Mouse (Mus musculus) kidney, postnatal 0 days (tissue): Measurements from ENCODE around the gene Dnal4. TPM values are rescaled to one million over a fixed set of nuclear protein-coding genes. Genes with fewer than 3 reads are reported as not detected.

Experiments
- ATAC-seq: fragments of 200-750 bp; cut with Nextera tagmentation; replicated peaks from 2 replicates; pipeline ENCODE4 v1.8.0; 2017; ENCODE audit warnings: low read depth, moderate number of reproducible peaks, moderate TSS enrichment, moderate library complexity; ENCODE audit not compliant: low FRiP score
- DNase-seq: peaks from one replicate; pipeline ENCODE4 v3.0.0-alpha.2; 2016; ENCODE audit warnings: low spot score
- H3K27ac ChIP-seq: fragments of 300-500 bp; sonication (generic); 2 replicates; pipeline ENCODE4 v1.5.1; 2014; ENCODE audit warnings: mild to moderate bottlenecking
- H3K27me3 ChIP-seq: fragments of 300-500 bp; sonication (generic); 2 replicates; pipeline ENCODE4 v1.6.1; 2014; ENCODE audit warnings: low read length, mixed read lengths; ENCODE audit not compliant: insufficient read depth
- H3K36me3 ChIP-seq: fragments of 300-500 bp; sonication (generic); 2 replicates; pipeline ENCODE4 v1.6.1; 2014; ENCODE audit warnings: low read length, mixed read lengths; ENCODE audit not compliant: insufficient read depth
- H3K4me1 ChIP-seq: fragments of 300-500 bp; sonication (generic); replicated peaks from 2 replicates; pipeline ENCODE4 v1.6.1; 2014; ENCODE audit warnings: antibody characterized with exemption, low read length, mixed read lengths; ENCODE audit not compliant: insufficient read depth
- H3K4me2 ChIP-seq: fragments of 300-500 bp; sonication (generic); 2 replicates; pipeline ENCODE4 v1.6.1; 2014; ENCODE audit warnings: mild to moderate bottlenecking, low read length, moderate library complexity, mixed read lengths
- H3K4me3 ChIP-seq: fragments of 300-500 bp; sonication (generic); replicated peaks from 2 replicates; pipeline ENCODE4 v1.5.1; 2014; ENCODE audit warnings: low read depth, low read length
- H3K9ac ChIP-seq: fragments of 300-500 bp; sonication (generic); 2 replicates; pipeline ENCODE4 v1.6.1; 2014; ENCODE audit warnings: low read depth, low read length
- H3K9me3 ChIP-seq: fragments of 300-500 bp; sonication (generic); replicated peaks from 2 replicates; pipeline ENCODE4 v1.6.1; 2016; ENCODE audit warnings: low read length, inconsistent platforms, mixed read lengths
- CTCF ChIP-seq: IDR thresholded peaks from 2 replicates; pipeline ENCODE4 v1.5.1; 2016; ENCODE audit warnings: antibody characterized with exemption, low read depth, mild to moderate bottlenecking, moderate library complexity
- WGBS: fragments of 180-500 bp; shearing (Covaris S2); extraction: QIAGEN DNeasy Blood & Tissue Kit; methylation state at CpG from one replicate; pipeline ENCODE4 v1.1.7; 2014; 5-methylcytosine and 5-hydroxymethylcytosine counted together
- polyA plus RNA-seq: library from polyadenylated mRNA; unstranded; fragments of >200 nt; fragmentation: Nextera tagmentation; extraction: Ambion mirVana; gene quantifications from 2 replicates; pipeline ENCODE4 v1.2.1, GENCODE M21; 2015

The Dnal4 gene
- polyA plus RNA-seq, result 59.3 and 61.8 TPM in 2 replicates

GRCm38 (mm10) chr15:79777749-79778148 lies at the start of gene Dnal4:
TSS of gene Dnal4 (minus strand) at chr15:79777849.
- no peak within 1 kb of the TSS for H3K4me3 ChIP-seq
- no peak within 1 kb of the TSS for H3K9ac ChIP-seq
- DNase-seq (no peak), ATAC-seq (no peak)
- H3K4me1 ChIP-seq, result peaks cover 7% of the 10 kb centered on the region; the same call in 1 of the 2 replicates
- no peak for TF ChIP-seq CTCF
- H3K36me3 ChIP-seq, result no peaks in the 10 kb centered on the region
- no peak within 1 kb of the TSS for H3K27ac ChIP-seq
- H3K27me3 ChIP-seq, result no peaks in the 10 kb centered on the region
- H3K9me3 ChIP-seq, result no peaks in the 10 kb centered on the region
- no peak within 1 kb of the TSS for H3K4me2 ChIP-seq

GRCm38 (mm10) chr15:79827061-79827777 lies 49.6 kb upstream of the Dnal4 start:
- Histone ChIP-seq H3K9ac (no peak overlapping the region), H3K4me1 (peaks cover 7% of the 10 kb centered on the region; the same call in 1 of the 2 replicates)

DNA sequence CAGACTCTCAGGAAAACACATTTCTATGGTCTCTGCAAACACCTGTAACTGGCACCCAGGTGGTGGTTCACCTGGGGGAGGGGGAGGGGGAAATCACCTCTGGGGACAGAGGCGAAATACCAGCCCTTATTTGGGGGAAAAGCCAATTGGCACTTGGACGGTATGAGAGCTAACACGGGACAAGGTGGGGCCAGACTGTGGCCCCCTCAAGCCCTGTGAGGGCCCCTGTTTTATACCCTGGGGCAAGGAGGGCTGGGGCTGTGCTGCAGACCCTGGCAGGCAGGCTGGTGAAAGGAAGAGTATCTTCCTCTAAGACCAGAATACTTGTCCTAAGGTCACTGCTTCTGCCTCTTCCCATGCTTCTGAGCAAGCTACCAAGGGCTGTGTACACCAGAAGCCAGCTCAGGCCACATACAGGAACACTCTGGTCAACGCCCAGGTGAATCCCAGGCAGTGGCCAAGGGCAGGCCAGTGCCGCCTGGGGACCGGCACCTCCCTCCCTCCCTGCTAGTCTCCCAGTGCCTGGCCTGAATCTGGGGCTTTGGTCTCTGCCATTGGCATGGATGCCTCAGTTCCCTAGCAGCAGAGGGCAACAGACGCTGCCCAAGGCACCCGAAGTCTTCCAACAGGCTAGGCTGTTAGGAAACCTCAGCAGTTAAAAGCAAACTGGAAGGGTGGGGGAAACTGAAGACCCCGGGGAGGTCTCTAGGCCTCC lies 48.7 kb upstream of the Dnal4 start:
- Histone ChIP-seq H3K4me3 (no peak overlapping the region), H3K4me2 (no peak overlapping the region), H3K27me3 (no peaks in the 10 kb centered on the region), H3K9ac (no peak overlapping the region), H3K36me3 (peaks cover 32% of the 10 kb centered on the region), H3K9me3 (no peaks in the 10 kb centered on the region), H3K4me1 (peaks cover 7% of the 10 kb centered on the region; the same call in 1 of the 2 replicates), H3K27ac (no peak overlapping the region)
- DNase-seq (no peak), ATAC-seq (no peak)
- no peak for TF ChIP-seq CTCF
- 83% methylated on average over 9 of the region's 9 CpGs for WGBS

More at GRCm38 (mm10) chr15:79827061-79827777, 49.6 kb upstream of the Dnal4 start:
- DNase-seq (no peak), ATAC-seq (no peak)
- H3K9me3 ChIP-seq, result no peaks in the 10 kb centered on the region
- WGBS, result 88% methylated on average over 14 of the region's 14 CpGs
- H3K4me2 ChIP-seq, result no peak overlapping the region
- H3K27ac ChIP-seq, result no peak overlapping the region
- TF ChIP-seq CTCF, result no peak
- no peaks in the 10 kb centered on the region for H3K27me3 ChIP-seq
- peaks cover 32% of the 10 kb centered on the region for H3K36me3 ChIP-seq
- H3K4me3 ChIP-seq, result no peak overlapping the region

DNA sequence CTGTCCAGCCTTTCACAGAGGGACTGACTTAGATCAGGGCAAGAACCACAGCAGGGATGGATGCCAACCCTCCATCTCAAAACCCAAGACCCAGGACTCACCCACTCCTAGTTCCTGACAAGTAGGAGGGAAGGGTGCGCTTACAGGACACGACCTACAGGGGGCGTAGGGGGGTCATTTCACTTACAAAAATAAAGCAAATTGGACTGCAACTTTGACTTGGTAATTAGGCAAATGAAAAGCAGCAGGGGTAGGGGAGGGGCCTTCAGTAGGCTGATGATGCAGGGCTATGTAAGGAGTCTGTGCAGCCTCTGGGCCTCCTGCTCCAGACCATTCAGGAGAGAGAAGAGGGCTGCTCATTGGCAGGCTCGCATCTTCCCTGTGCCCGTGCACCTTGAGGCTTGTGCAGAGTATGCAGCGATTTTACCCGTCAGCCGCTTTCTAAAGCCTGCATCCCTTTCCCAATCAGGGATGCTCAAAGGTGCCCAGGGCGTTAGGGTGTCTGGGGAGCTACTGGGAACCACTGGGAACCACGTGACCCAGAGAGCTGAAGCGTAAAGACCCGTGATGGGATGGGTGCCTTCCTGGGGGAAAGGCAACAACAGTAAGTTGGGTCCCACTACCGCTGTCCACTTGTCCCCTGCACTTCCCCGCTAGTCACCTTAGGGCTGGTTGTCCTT lies 47.6 kb upstream of the Dnal4 start:
- H3K4me1 ChIP-seq, result peaks cover 7% of the 10 kb centered on the region; the same call in 1 of the 2 replicates
- WGBS, result 69% methylated on average over 14 of the region's 14 CpGs
- no peak overlapping the region for H3K4me3 ChIP-seq
- peaks cover 32% of the 10 kb centered on the region for H3K36me3 ChIP-seq
- no peaks in the 10 kb centered on the region for H3K27me3 ChIP-seq
- no peaks in the 10 kb centered on the region for H3K9me3 ChIP-seq
- H3K4me2 ChIP-seq, result no peak overlapping the region
- no peak overlapping the region for H3K9ac ChIP-seq
- DNase-seq (peak; percentile 49), ATAC-seq (no peak)
- no peak overlapping the region for H3K27ac ChIP-seq
- TF ChIP-seq CTCF, result peak; percentile 65

GRCm38 (mm10) chr15:79823588-79824280 lies 46.1 kb upstream of the Dnal4 start:
- peak; percentile 58 for DNase-seq
- Histone ChIP-seq H3K36me3 (peaks cover 32% of the 10 kb centered on the region), H3K27ac (no peak overlapping the region), H3K27me3 (no peaks in the 10 kb centered on the region), H3K9ac (no peak overlapping the region), H3K4me2 (no peak overlapping the region), H3K9me3 (no peaks in the 10 kb centered on the region), H3K4me1 (0 out of 2 replicates have a peak, but pooled peaks cover 4% of the 10 kb centered on the region), H3K4me3 (no peak overlapping the region)
- ATAC-seq, result no peak
- 62% methylated on average over 19 of the region's 19 CpGs for WGBS
- peak; percentile 13; the same call in 1 of the 2 replicates for TF ChIP-seq CTCF
